In genomic region chr5:124555145-124555544, GRCm38 (mm10) we compare ENCODE assay signal across 10 mouse cellular contexts. TPM values are rescaled to one million over a fixed set of nuclear protein-coding genes. Genes with fewer than 3 reads are reported as not detected.
DNase-seq lines count a peak whose midpoint lies in the region; ATAC-seq and TF ChIP-seq lines count a peak whose summit lies in the region.
"Had no signal": no experiment of that assay in that cellular context is flagged by ENCODE, and none has a peak within 500 bp of the region (broad histone marks: within the 10 kb centered on the region; RNA-seq: fewer than 3 reads in every experiment).

No protein-coding gene starts in this region.

- no peak overlapping the region for H3K27ac ChIP-seq in gastrocnemius, adult 2 months
- no peak overlapping the region for H3K27ac ChIP-seq in liver, embryonic 14.5 days
- no peak overlapping the region for H3K27ac ChIP-seq in neural tube, embryonic 15.5 days (replicated peaks)
- H3K27ac ChIP-seq: heart, embryonic 15.5 days had no signal

- 63% methylated on average over 1 of the region's 1 CpGs for WGBS in liver, embryonic 14.5 days (ENCODE audit: insufficient replicate concordance)
- 81% methylated on average over 1 of the region's 1 CpGs for whole genome bisulfite sequencing in neural tube, embryonic 15.5 days

- H3K4me1 ChIP-seq in liver, embryonic 14.5 days (replicated peaks; ENCODE audit: control insufficient read depth in 2 of 2, insufficient read depth in 2 of 2, low read length in 1 of 2): peaks cover 7 to 10% of the 10 kb centered on the region in 2 experiments; a peak in 3 of 4 replicates
- peaks cover 20% of the 10 kb centered on the region for H3K4me1 ChIP-seq in neural tube, embryonic 15.5 days

- no peaks in the 10 kb centered on the region for H3K27me3 ChIP-seq in liver, embryonic 14.5 days (ENCODE audit: control insufficient read depth, insufficient read depth, low read length)
- H3K27me3 ChIP-seq in neural tube, embryonic 15.5 days (replicated peaks): no peaks in the 10 kb centered on the region
- H3K27me3 ChIP-seq: heart, embryonic 15.5 days had no signal

- no peak for TF ChIP-seq EP300 in liver, embryonic 14.5 days (IDR thresholded peaks at IDR 0.05; ENCODE audit: low read depth)

- no peaks in the 10 kb centered on the region for H3K9me3 ChIP-seq in liver, embryonic 14.5 days (ENCODE audit: control insufficient read depth, low read length)
- no peaks in the 10 kb centered on the region for H3K9me3 ChIP-seq in neural tube, embryonic 15.5 days (replicated peaks)
- H3K9me3 ChIP-seq: heart, embryonic 15.5 days had no signal

- no peak overlapping the region for H3K9ac ChIP-seq in liver, embryonic 14.5 days (replicated peaks)
- no peak overlapping the region for H3K9ac ChIP-seq in neural tube, embryonic 15.5 days (replicated peaks)
- H3K9ac ChIP-seq: heart, embryonic 15.5 days had no signal

- no peak overlapping the region for H3K4me3 ChIP-seq in gastrocnemius, adult 2 months
- H3K4me3 ChIP-seq in liver, embryonic 14.5 days (ENCODE audit: insufficient read depth in 1 of 2, low read depth in 2 of 2, low read length in 2 of 2): no peak overlapping the region
- no peak overlapping the region for H3K4me3 ChIP-seq in neural tube, embryonic 15.5 days (replicated peaks)
- H3K4me3 ChIP-seq: heart, embryonic 15.5 days had no signal

- TF ChIP-seq CTCF in gastrocnemius, adult 2 months (IDR thresholded peaks at IDR 0.05): peak; percentile 54
- peak; percentile 40 for TF ChIP-seq CTCF in liver, embryonic 14.5 days (IDR thresholded peaks at IDR 0.05; ENCODE audit: low read depth)

- no peak for DNase-seq in gastrocnemius, adult 2 months
- DNase-seq in gastrocnemius, postnatal 36 days: no peak
- no peak for DNase-seq in liver, embryonic 14.5 days (ENCODE audit: low read depth in 3 of 3, low spot score in 3 of 3)
- no peak for DNase-seq in liver
- DNase-seq in ES-CJ7 (ENCODE audit: low read depth, low spot score): peak; percentile 38
- DNase-seq in retina, embryonic 14.5 days (ENCODE audit: low spot score): peak; percentile 51
- DNase-seq in cerebellum, adult 9-10 months: no peak

- H3K4me2 ChIP-seq in liver, embryonic 14.5 days (ENCODE audit: low read depth): no peak overlapping the region
- H3K4me2 ChIP-seq in neural tube, embryonic 15.5 days: no peak overlapping the region
- H3K4me2 ChIP-seq: heart, embryonic 15.5 days had no signal

- intact Hi-C loops in gastrocnemius, adult 2 months (cut with DNase I): no loop called here
- intact Hi-C loops in gastrocnemius, postnatal 36 days (cut with DNase I): loop anchor here (10.0 kb wide), 1 partner anchor 430 kb away; no protein-coding TSS in a partner anchor

- H3K36me3 ChIP-seq in liver, embryonic 14.5 days (replicated peaks; ENCODE audit: control insufficient read depth, insufficient read depth, low read depth): peaks cover 27% of the 10 kb centered on the region
- H3K36me3 ChIP-seq in neural tube, embryonic 15.5 days: peaks cover 58% of the 10 kb centered on the region

- ATAC-seq in liver, embryonic 14.5 days (ENCODE audit: insufficient read depth): no peak
- no peak for ATAC-seq in neural tube, embryonic 15.5 days (ENCODE audit: low FRiP score)
- ATAC-seq: intestine, embryonic 16.5 days had no signal

RNA-seq across cellular contexts. Expression of gene Ddx55, which starts 2.5 kb away (rescaled TPM):
- 1 to 10 TPM; 4.5 to 4.8 TPM for total RNA-seq in gastrocnemius, adult 2 months (2021)
- 1 to 10 TPM; 3.1 to 3.6 TPM for total RNA-seq in gastrocnemius, postnatal 36 days (2021)
- polyA plus RNA-seq in liver, embryonic 14.5 days (2012; rRNA removed): 5.2 and 7.1 TPM in 2 replicates
- 4.7 and 5.4 TPM in 2 replicates for polyA plus RNA-seq in liver, embryonic 14.5 days (2014; fragmentation: Nextera tagmentation; extraction: Ambion mirVana)
- polyA plus RNA-seq in neural tube, embryonic 15.5 days (2015; fragmentation: Nextera tagmentation; extraction: Ambion mirVana): 24.9 and 28.1 TPM in 2 replicates

RNA-seq across cellular contexts. Expression of gene Tmed2, which starts 14.7 kb away (rescaled TPM):
- total RNA-seq in gastrocnemius, adult 2 months (2021): 100 to 1,000 TPM; 144 to 170 TPM
- 100 to 1,000 TPM; 133 to 145 TPM for total RNA-seq in gastrocnemius, postnatal 36 days (2021)
- 76.9 and 99.9 TPM in 2 replicates for polyA plus RNA-seq in liver, embryonic 14.5 days (2012; rRNA removed)
- polyA plus RNA-seq in liver, embryonic 14.5 days (2014; fragmentation: Nextera tagmentation; extraction: Ambion mirVana): 321 and 328 TPM in 2 replicates
- polyA plus RNA-seq in neural tube, embryonic 15.5 days (2015; fragmentation: Nextera tagmentation; extraction: Ambion mirVana): 336 and 384 TPM in 2 replicates

RNA-seq across cellular contexts. Expression of gene Eif2b1, which starts 23.8 kb away (rescaled TPM):
- 10 to 100 TPM; 36.7 to 38.5 TPM for total RNA-seq in gastrocnemius, adult 2 months (2021)
- 10 to 100 TPM; 40.2 to 44.4 TPM for total RNA-seq in gastrocnemius, postnatal 36 days (2021)
- 19.7 and 25.7 TPM in 2 replicates for polyA plus RNA-seq in liver, embryonic 14.5 days (2012; rRNA removed)
- polyA plus RNA-seq in liver, embryonic 14.5 days (2014; fragmentation: Nextera tagmentation; extraction: Ambion mirVana): 50.5 and 52.2 TPM in 2 replicates
- polyA plus RNA-seq in neural tube, embryonic 15.5 days (2015; fragmentation: Nextera tagmentation; extraction: Ambion mirVana): 58.1 and 65.3 TPM in 2 replicates

RNA-seq across cellular contexts. Expression of gene Gtf2h3, which starts 23.8 kb away (rescaled TPM):
- total RNA-seq in gastrocnemius, adult 2 months (2021): 10 to 100 TPM; 15.4 to 16.3 TPM
- 10 to 100 TPM; 12.5 to 13.5 TPM for total RNA-seq in gastrocnemius, postnatal 36 days (2021)
- 11.5 and 20.8 TPM in 2 replicates for polyA plus RNA-seq in liver, embryonic 14.5 days (2012; rRNA removed)
- 21.8 and 24.4 TPM in 2 replicates for polyA plus RNA-seq in liver, embryonic 14.5 days (2014; fragmentation: Nextera tagmentation; extraction: Ambion mirVana)
- polyA plus RNA-seq in neural tube, embryonic 15.5 days (2015; fragmentation: Nextera tagmentation; extraction: Ambion mirVana): 39.5 and 46.0 TPM in 2 replicates

RNA-seq across cellular contexts. Expression of gene Rilpl1, which starts 24.0 kb away (rescaled TPM):
- 100 to 1,000 TPM; 243 to 286 TPM for total RNA-seq in gastrocnemius, adult 2 months (2021)
- 100 to 1,000 TPM; 197 to 200 TPM for total RNA-seq in gastrocnemius, postnatal 36 days (2021)
- polyA plus RNA-seq in liver, embryonic 14.5 days (2012; rRNA removed): 0.71 and 0.98 TPM in 2 replicates
- polyA plus RNA-seq in liver, embryonic 14.5 days (2014; fragmentation: Nextera tagmentation; extraction: Ambion mirVana): 1.4 and 2.1 TPM in 2 replicates
- 14.3 and 14.6 TPM in 2 replicates for polyA plus RNA-seq in neural tube, embryonic 15.5 days (2015; fragmentation: Nextera tagmentation; extraction: Ambion mirVana)

Comparison
In these comparisons a context has a peak if more than half of its experiments do, and no peak if none do; other contexts are left out.
1. DNase-seq: peak in ES-CJ7 (single experiment) and retina, embryonic 14.5 days (single experiment); none in gastrocnemius, adult 2 months (single experiment), gastrocnemius, postnatal 36 days (0 of 2), liver, embryonic 14.5 days (0 of 3), liver (single experiment) and cerebellum, adult 9-10 months (single experiment).